Mouse (Mus musculus) spleen, adult 2 months (tissue): ENCODE measurements around the gene March10. TPM values are rescaled to one million over a fixed set of nuclear protein-coding genes. Genes with fewer than 3 reads are reported as not detected.

Source experiments
- DNase-seq, 2 experiments: peaks; one replicate each; pipeline versions ENCODE4 v3.0.0 to v3.0.0-alpha.2; 2012 to 2021; ENCODE audit warnings: low spot score in 2 of 2, low read depth in 1 of 2
- H3K27ac ChIP-seq: fragments of 200-500 bp; 2 replicates; pipeline ENCODE4 v1.5.1; 2012; ENCODE audit warnings: low read length, inconsistent platforms; ENCODE audit not compliant: insufficient read depth
- H3K27me3 ChIP-seq: fragments of 200-500 bp; 2 replicates; pipeline ENCODE4 v1.6.1; 2012; ENCODE audit warnings: mild to moderate bottlenecking, moderate library complexity, low read length, inconsistent platforms; ENCODE audit not compliant: control insufficient read depth, insufficient read depth
- H3K36me3 ChIP-seq: fragments of 200-500 bp; 2 replicates; pipeline ENCODE4 v1.6.1; 2012; ENCODE audit warnings: mild to moderate bottlenecking, low read length, inconsistent platforms; ENCODE audit not compliant: control insufficient read depth, insufficient read depth
- H3K4me1 ChIP-seq: fragments of 200-500 bp; 2 replicates; pipeline ENCODE4 v1.6.1; 2011; ENCODE audit warnings: inconsistent platforms; ENCODE audit not compliant: control insufficient read depth, insufficient read depth, insufficient read length
- H3K4me3 ChIP-seq: fragments of 200-500 bp; 2 replicates; pipeline ENCODE4 v1.5.1; 2011; ENCODE audit warnings: mild to moderate bottlenecking, inconsistent platforms; ENCODE audit not compliant: insufficient read depth, insufficient read length; ENCODE audit errors: extremely low read depth
- CTCF ChIP-seq: fragments of 200-500 bp; IDR thresholded peaks from 2 replicates; pipeline ENCODE4 v1.5.1; 2011; ENCODE audit warnings: mild to moderate bottlenecking, inconsistent platforms; ENCODE audit not compliant: insufficient read depth, insufficient read length, insufficient replicate concordance; ENCODE audit errors: extremely low read depth
- POLR2A ChIP-seq: fragments of 200-500 bp; IDR thresholded peaks from 2 replicates; pipeline ENCODE4 v1.6.1; 2011; ENCODE audit warnings: low read depth, low read length, inconsistent platforms
- WGBS: fragments of 180-500 bp; shearing (Covaris S2); methylation state at CpG from one replicate; pipeline ENCODE4 v1.1.7; 2018; 5-methylcytosine and 5-hydroxymethylcytosine counted together
- polyA plus RNA-seq: library from polyadenylated mRNA; depleted of rRNA; stranded (reverse); fragments of >200 nt; gene quantifications from 2 replicates; pipeline ENCODE4 v1.2.3, GENCODE M21; 2012

The March10 gene
- polyA plus RNA-seq, 1 experiment: not detected

DNA sequence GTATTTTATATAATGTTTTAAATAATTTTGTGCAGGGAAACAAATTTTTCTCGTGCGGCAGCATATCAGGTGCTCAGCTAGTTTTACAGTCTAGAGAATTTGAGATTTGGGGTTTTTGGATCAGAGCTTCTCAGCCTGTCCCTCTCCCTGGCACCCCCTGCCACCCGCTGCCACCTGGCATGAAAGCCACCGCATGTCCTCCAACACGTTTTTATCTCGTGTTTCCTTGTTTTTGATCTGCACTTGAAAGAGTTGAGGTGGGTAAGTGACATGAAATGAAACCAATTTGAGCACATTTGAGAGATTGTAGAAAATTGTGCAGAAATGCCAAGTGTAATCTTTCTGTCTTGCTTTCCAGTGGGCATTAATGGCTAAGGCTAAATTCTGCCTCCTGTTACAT, 11.6 kb downstream of the March10 start:
- Histone ChIP-seq H3K36me3 (no peaks in the 10 kb centered on the region), H3K4me3 (no peak overlapping the region), H3K27ac (no peak overlapping the region), H3K27me3 (0 out of 2 replicates have a peak, but pooled peaks cover 1% of the 10 kb centered on the region), H3K4me1 (no peaks in the 10 kb centered on the region)
- 47% methylated on average over 6 of the region's 6 CpGs for WGBS
- DNase-seq: peak in 1 of 2 experiments; percentile 28
- no peak for TF ChIP-seq CTCF

DNA sequence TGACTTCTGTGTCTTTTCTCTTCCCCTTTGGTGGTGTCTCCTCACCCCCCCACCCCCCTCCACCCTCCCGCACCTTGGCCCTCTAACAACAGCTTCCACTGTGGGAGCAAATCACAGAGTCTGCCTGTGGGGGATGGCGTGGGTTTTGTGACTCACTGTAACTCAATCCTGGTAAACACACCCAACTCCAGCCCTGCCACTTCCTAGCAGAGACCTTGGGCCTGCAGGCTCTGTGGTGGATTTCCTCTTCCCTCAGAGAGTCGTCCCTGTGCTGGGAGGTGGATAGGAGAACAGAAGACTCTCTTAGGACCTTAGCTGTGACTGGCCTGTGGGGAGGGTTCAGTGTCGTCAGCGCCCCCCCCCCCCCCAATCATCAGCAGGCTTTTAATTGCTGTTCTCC, 13.0 kb downstream of the March10 start:
- WGBS: 72% methylated on average over 5 of the region's 5 CpGs
- no peak for TF ChIP-seq CTCF
- no peak for TF ChIP-seq POLR2A

GRCm38 (mm10) chr11:105439796-105440195, 16.7 kb downstream of the March10 start:
- H3K4me1 ChIP-seq: no peaks in the 10 kb centered on the region
- H3K36me3 ChIP-seq: no peaks in the 10 kb centered on the region
- 84% methylated on average over 7 of the region's 7 CpGs for WGBS
- H3K27me3 ChIP-seq: no peaks in the 10 kb centered on the region
- H3K27ac ChIP-seq: no peak overlapping the region
- H3K4me3 ChIP-seq: no peak overlapping the region
- no peak for DNase-seq
- TF ChIP-seq POLR2A: no peak
- no peak for TF ChIP-seq CTCF

More for the DNA sequence above, 13.0 kb downstream of the March10 start:
- Histone ChIP-seq H3K27ac (no peak overlapping the region), H3K4me3 (no peak overlapping the region), H3K27me3 (0 out of 2 replicates have a peak, but pooled peaks cover 1% of the 10 kb centered on the region), H3K4me1 (no peaks in the 10 kb centered on the region), H3K36me3 (no peaks in the 10 kb centered on the region)
- DNase-seq: no peak

GRCm38 (mm10) chr11:105438907-105439306, 17.6 kb downstream of the March10 start:
- DNase-seq: no peak
- TF ChIP-seq CTCF (no peak), POLR2A (no peak)
- no peaks in the 10 kb centered on the region for H3K4me1 ChIP-seq
- H3K4me3 ChIP-seq: no peak overlapping the region
- H3K27me3 ChIP-seq: no peaks in the 10 kb centered on the region
- WGBS: 67% methylated on average over 7 of the region's 7 CpGs
- no peak overlapping the region for H3K27ac ChIP-seq
- no peaks in the 10 kb centered on the region for H3K36me3 ChIP-seq

DNA sequence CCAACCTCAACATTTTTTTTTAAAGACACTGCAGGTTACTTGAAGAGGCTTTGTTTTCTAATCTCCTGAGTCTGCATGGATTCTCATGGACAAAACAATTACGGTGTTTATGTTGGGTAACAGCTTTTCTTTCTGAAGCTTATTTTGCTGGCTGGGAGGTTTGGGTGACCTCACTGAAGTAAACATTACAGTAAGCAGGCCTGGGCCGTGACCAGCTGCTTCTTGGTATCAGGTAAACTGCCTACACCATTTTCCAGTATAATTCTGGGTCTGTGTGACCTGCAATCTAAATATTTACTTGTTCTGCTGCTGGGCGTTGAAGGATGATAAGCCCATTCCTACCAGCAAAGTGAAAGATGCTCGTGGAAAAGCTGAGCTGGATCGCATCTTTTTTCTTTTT, 30.1 kb downstream of the March10 start:
- DNase-seq: no peak
- no peaks in the 10 kb centered on the region for H3K27me3 ChIP-seq
- H3K4me3 ChIP-seq: no peak overlapping the region
- no peak for TF ChIP-seq CTCF
- TF ChIP-seq POLR2A: no peak
- no peaks in the 10 kb centered on the region for H3K4me1 ChIP-seq
- 89% methylated on average over 5 of the region's 5 CpGs for WGBS
- no peak overlapping the region for H3K27ac ChIP-seq
- no peaks in the 10 kb centered on the region for H3K36me3 ChIP-seq

- H3K4me1 ChIP-seq: no peaks in the 10 kb centered on the region
- no peaks in the 10 kb centered on the region for H3K36me3 ChIP-seq
- no peaks in the 10 kb centered on the region for H3K27me3 ChIP-seq
- H3K4me3 ChIP-seq: no peak overlapping the region
- no peak overlapping the region for H3K27ac ChIP-seq
- DNase-seq: no peak
- 82% methylated on average over 4 of the region's 4 CpGs for WGBS
- no peak for TF ChIP-seq CTCF
- no peak for TF ChIP-seq POLR2A
Observed at GRCm38 (mm10) chr11:105424643-105425042, 31.9 kb downstream of the March10 start.

DNA sequence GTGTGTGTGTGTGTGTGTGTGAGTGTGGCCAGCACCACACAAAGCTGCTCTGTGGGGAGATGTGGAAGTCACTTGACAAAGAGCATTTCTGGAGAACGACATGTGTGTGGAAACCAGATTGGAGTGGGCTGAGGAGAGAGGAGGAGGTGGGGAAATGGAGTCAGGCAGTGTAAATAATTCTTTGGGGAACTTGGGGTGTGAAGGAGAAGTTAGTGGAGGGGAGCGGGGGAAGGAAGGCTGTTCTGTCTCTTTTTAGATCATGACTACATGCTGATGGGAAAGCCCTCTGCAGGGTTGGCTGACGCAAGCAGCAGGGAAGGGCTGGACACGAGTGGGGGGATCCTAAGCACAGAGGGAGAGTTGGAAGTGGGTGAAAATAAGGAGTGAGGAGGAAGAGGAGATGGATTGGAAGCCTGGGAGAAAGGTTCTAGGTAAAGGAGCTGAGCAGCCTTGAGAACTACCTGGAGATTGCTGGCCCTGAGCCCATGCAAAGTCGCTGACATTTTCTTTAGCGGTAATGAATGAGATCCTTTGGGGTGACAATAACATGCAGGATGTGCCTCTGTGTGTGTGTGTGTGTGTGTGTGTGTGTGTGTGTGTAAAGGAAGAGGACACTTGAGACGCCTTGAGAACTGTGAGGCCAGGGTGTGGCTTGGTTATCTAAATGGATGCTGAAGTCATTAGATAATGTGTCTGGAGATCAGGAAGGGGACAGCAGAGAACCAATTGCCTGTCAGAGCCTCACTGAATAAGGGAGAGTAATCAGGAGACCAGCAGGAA, 35.7 kb downstream of the March10 start:
- no peak for TF ChIP-seq CTCF
- no peak for TF ChIP-seq POLR2A
- H3K36me3 ChIP-seq: no peaks in the 10 kb centered on the region
- H3K4me3 ChIP-seq: no peak overlapping the region
- no peak for DNase-seq
- H3K27ac ChIP-seq: no peak overlapping the region
- H3K27me3 ChIP-seq: no peaks in the 10 kb centered on the region
- H3K4me1 ChIP-seq: no peaks in the 10 kb centered on the region
- WGBS: 13% methylated on average over 7 of the region's 7 CpGs
